Mouse (Mus musculus) liver, embryonic 14.5 days (tissue): ENCODE measurements around the gene Pex7. TPM values are rescaled to one million over a fixed set of nuclear protein-coding genes. Genes with fewer than 3 reads are reported as not detected.

Experiments
- ATAC-seq: fragments of 200-750 bp; cut with Nextera tagmentation; 2 replicates; pipeline ENCODE4 v1.8.0; 2017; ENCODE audit warnings: moderate number of reproducible peaks, mild to moderate bottlenecking, moderate library complexity; ENCODE audit not compliant: insufficient read depth
- DNase-seq, 3 experiments: peaks; one replicate each; pipeline ENCODE4 v3.0.0-alpha.2; 2012 to 2013; ENCODE audit warnings: low read depth in 3 of 3, low spot score in 3 of 3
- H3K27ac ChIP-seq: fragments of 300-500 bp; sonication (generic); 2 replicates; pipeline ENCODE4 v1.5.1; 2014; ENCODE audit warnings: moderate library complexity, mild to moderate bottlenecking, control low read depth, inconsistent platforms
- H3K27me3 ChIP-seq: fragments of 300-500 bp; sonication (generic); 2 replicates; pipeline ENCODE4 v1.6.1; 2014; ENCODE audit warnings: mild to moderate bottlenecking, low read length, moderate library complexity; ENCODE audit not compliant: control insufficient read depth, insufficient read depth
- H3K36me3 ChIP-seq: fragments of 300-500 bp; sonication (generic); replicated peaks from 2 replicates; pipeline ENCODE4 v1.6.1; 2014; ENCODE audit warnings: low read depth; ENCODE audit not compliant: control insufficient read depth, insufficient read depth
- H3K4me1 ChIP-seq, 2 experiments: fragments of 200-500 bp in 1 of 2; fragments of 300-500 bp in 1 of 2; sonication (generic) in 1 of 2; replicated peaks; 2 replicates each; pipeline ENCODE4 v1.6.1; 2012 to 2014; ENCODE audit warnings: antibody characterized with exemption in 1 of 2, inconsistent platforms in 1 of 2, low read length in 1 of 2; ENCODE audit not compliant: control insufficient read depth in 2 of 2, insufficient read depth in 2 of 2
- H3K4me2 ChIP-seq: fragments of 300-500 bp; sonication (generic); 2 replicates; pipeline ENCODE4 v1.6.1; 2014; ENCODE audit warnings: low read depth, mild to moderate bottlenecking, control low read depth, moderate library complexity
- H3K4me3 ChIP-seq, 2 experiments: fragments of 200-500 bp in 1 of 2; fragments of 300-500 bp in 1 of 2; sonication (generic) in 1 of 2; 2 replicates each; pipeline ENCODE4 v1.5.1; 2012 to 2014; ENCODE audit warnings: low read depth in 2 of 2, low read length in 2 of 2, mild to moderate bottlenecking in 2 of 2, control low read depth in 1 of 2, inconsistent platforms in 1 of 2, moderate library complexity in 1 of 2; ENCODE audit not compliant: insufficient read depth in 1 of 2
- H3K9ac ChIP-seq: fragments of 300-500 bp; sonication (generic); replicated peaks from 2 replicates; pipeline ENCODE4 v1.6.1; 2014; ENCODE audit warnings: mild to moderate bottlenecking, control low read depth, moderate library complexity
- H3K9me3 ChIP-seq: fragments of 300-500 bp; sonication (generic); 2 replicates; pipeline ENCODE4 v1.6.1; 2016; ENCODE audit warnings: low read length, mixed read lengths; ENCODE audit not compliant: control insufficient read depth
- CTCF ChIP-seq: IDR thresholded peaks from 2 replicates; pipeline ENCODE4 v1.5.1; 2016; ENCODE audit warnings: antibody characterized with exemption, low read depth, control low read depth
- EP300 ChIP-seq: IDR thresholded peaks from 2 replicates; pipeline ENCODE4 v1.6.1; 2016; ENCODE audit warnings: antibody characterized with exemption, low read depth
- WGBS: fragments of 180-500 bp; shearing (Covaris S2); extraction: QIAGEN DNeasy Blood & Tissue Kit; methylation state at CpG from one replicate; pipeline ENCODE4 v1.1.7; 2014; ENCODE audit not compliant: insufficient replicate concordance; 5-methylcytosine and 5-hydroxymethylcytosine counted together
- polyA plus RNA-seq, 2 experiments: library from polyadenylated mRNA; depleted of rRNA in 1 of 2; stranded (reverse) in 1 of 2; unstranded in 1 of 2; fragments of >200 nt; fragmentation: Nextera tagmentation in 1 of 2; extraction: Ambion mirVana in 1 of 2; gene quantifications; 2 replicates each; pipeline versions ENCODE4 v1.2.1 to v1.2.3; 2012 to 2014

Pex7 gene
- polyA plus RNA-seq, 2 experiments = 13.3 to 30.8 TPM

DNA sequence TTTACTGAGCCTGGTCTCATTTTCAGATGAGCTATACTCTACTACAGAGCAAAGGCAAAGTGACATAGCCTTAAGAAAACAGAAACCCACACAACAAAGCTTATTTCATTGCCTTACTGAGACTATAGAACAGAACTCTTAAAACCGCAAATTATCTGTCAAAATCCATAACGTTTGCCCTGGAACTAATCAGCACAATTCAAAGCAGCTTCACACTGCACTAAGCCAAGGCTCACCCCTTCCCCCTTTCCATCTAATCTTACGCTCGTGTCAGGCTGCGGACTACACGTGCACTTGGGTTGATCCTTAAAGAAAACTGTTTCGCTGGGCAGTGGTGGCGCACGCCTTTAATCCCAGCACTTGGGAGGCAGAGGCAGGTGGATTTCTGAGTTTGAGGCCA is 29.8 kb downstream of the Pex7 start:
- H3K9me3 ChIP-seq = no peaks in the 10 kb centered on the region
- H3K27ac ChIP-seq = no peak overlapping the region
- H3K27me3 ChIP-seq = no peaks in the 10 kb centered on the region
- WGBS = 47% methylated on average over 9 of the region's 9 CpGs
- DNase-seq = no peak
- H3K9ac ChIP-seq = no peak overlapping the region
- TF ChIP-seq CTCF = no peak
- no peak overlapping the region for H3K4me3 ChIP-seq
- ATAC-seq = peak; percentile 47; the same call in 1 of the 2 replicates
- H3K36me3 ChIP-seq = no peaks in the 10 kb centered on the region
- no peak overlapping the region for H3K4me2 ChIP-seq
- H3K4me1 ChIP-seq = peaks cover 0 to 10% of the 10 kb centered on the region in 2 experiments; a peak in 3 of 4 replicates

DNA sequence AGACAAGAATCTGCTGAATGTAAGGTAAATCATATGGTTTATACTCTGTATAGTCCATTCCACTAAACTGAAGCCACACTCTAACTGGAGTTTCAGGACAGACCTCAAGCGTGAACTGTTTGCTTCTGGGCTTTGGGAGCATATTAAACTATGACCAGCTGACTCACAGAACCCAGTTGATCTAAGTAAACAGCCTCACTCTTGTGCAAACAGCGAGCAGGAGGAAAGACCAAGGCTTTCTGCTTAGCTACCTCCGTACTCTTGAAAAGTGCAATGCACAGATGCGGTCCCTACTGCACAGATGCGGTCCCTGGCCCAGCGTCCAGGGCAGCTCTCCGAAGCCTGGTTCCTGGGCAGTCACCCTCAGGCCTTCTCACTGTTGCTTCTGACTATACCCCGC is 30.2 kb downstream of the Pex7 start:
- TF ChIP-seq CTCF (no peak), EP300 (no peak)
- DNase-seq = no peak
- peak; percentile 31; the same call in 1 of the 2 replicates for ATAC-seq
- no peak overlapping the region for H3K4me3 ChIP-seq
- 74% methylated on average over 8 of the region's 8 CpGs for whole genome bisulfite sequencing
- H3K27ac ChIP-seq = no peak overlapping the region
- no peak overlapping the region for H3K4me2 ChIP-seq
- no peaks in the 10 kb centered on the region for H3K36me3 ChIP-seq
- H3K9ac ChIP-seq = no peak overlapping the region
- H3K4me1 ChIP-seq = peaks cover 0 to 10% of the 10 kb centered on the region in 2 experiments; a peak in 3 of 4 replicates
- H3K27me3 ChIP-seq = no peaks in the 10 kb centered on the region
- H3K9me3 ChIP-seq = no peaks in the 10 kb centered on the region

DNA sequence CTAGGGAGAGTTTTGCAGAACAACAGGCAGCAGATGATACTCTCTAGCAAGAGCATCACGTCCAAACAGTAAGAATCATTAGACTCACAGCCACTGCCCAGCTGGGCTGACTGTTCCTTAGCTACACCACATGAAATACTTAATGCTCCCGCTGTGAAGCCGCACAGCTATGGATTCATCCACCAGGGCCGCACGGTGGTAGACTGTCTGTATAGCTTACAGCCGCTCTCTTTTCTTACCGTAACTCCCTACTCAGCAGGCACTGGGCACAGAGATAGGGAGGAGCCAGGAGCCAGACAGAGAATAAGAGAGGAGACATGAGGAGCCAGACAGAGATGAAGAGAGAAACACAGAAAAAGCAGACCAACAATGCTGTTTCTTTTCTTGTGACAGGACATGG is 30.8 kb downstream of the Pex7 start:
- ATAC-seq (no peak), DNase-seq (no peak)
- no peaks in the 10 kb centered on the region for H3K36me3 ChIP-seq
- H3K27ac ChIP-seq = no peak overlapping the region
- H3K4me3 ChIP-seq = no peak overlapping the region
- 73% methylated on average over 7 of the region's 7 CpGs for WGBS
- no peak overlapping the region for H3K4me2 ChIP-seq
- H3K4me1 ChIP-seq = peaks cover 0 to 10% of the 10 kb centered on the region in 2 experiments; a peak in 3 of 4 replicates
- H3K9me3 ChIP-seq = no peaks in the 10 kb centered on the region
- no peak overlapping the region for H3K9ac ChIP-seq
- no peaks in the 10 kb centered on the region for H3K27me3 ChIP-seq
- TF ChIP-seq CTCF (no peak), EP300 (no peak)

DNA sequence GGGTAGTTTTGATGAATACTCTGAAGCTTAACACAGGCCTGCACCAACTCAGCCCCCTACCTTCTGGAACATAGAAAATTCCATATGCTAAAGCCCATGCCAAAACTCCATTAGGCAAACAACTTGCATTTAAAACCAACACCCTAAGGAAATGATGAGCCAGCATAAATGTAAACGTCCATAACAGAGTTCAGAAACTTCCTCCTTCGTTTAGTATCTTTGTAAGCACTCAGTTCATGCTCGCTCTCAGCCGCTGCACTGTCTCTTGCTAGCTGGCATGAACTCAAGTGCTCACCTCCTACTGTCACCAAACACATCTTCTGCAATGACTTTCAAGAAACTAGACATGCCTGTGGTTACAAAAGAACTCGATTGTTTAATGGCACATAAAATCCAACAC is 32.1 kb downstream of the Pex7 start:
- Histone ChIP-seq H3K4me2 (no peak overlapping the region), H3K27ac (no peak overlapping the region), H3K9me3 (no peaks in the 10 kb centered on the region), H3K4me3 (no peak overlapping the region), H3K36me3 (no peaks in the 10 kb centered on the region), H3K27me3 (no peaks in the 10 kb centered on the region), H3K4me1 (peaks cover 0 to 10% of the 10 kb centered on the region in 2 experiments; a peak in 3 of 4 replicates), H3K9ac (no peak overlapping the region)
- TF ChIP-seq CTCF (no peak), EP300 (no peak)
- ATAC-seq (no peak), DNase-seq (no peak)
- 38% methylated on average over 5 of the region's 5 CpGs for WGBS

DNA sequence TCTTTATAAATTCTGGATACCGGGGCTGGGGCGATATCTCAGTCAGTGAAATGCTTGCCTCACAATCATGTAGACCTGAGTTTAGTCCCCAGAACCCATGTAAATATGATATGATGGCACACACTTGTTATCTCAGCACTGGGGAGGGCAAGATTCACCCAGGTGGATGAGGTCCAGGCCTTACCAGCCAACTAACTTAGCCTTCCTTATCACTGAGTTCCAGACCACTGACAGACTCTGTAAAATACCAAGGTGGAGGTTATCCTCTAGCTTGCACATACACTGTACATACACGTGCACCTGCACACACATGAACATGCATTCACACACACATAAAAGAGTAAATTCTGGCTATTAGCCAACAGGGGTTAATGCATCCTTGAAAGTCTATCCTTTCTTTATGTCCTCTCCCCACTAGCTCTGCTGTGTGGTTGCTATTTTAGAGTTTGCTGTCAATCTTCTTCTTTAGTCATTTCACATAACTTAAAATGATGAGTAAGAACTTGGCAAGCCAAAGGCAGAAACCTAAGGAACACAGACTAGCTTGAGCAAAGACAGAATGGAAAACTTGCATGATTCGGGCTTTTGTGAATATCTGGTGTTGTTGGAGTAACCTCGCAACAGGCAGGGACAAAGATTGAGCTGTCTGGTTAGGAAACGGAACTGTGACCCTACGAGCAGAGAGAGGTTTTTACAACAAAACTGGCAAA is 51.7 kb downstream of the Pex7 start:
- Histone ChIP-seq H3K9me3 (no peaks in the 10 kb centered on the region), H3K4me1 (peaks cover 0 to 5% of the 10 kb centered on the region in 2 experiments; a peak in 2 of 4 replicates), H3K9ac (no peak overlapping the region), H3K4me3 (no peak overlapping the region), H3K36me3 (no peaks in the 10 kb centered on the region), H3K4me2 (no peak overlapping the region), H3K27me3 (peaks cover 25% of the 10 kb centered on the region), H3K27ac (no peak overlapping the region)
- no peak for DNase-seq
- peak; percentile 26; the same call in 1 of the 2 replicates for ATAC-seq
- TF ChIP-seq CTCF = no peak
- peak; percentile 26; the same call in 1 of the 2 replicates for TF ChIP-seq EP300
- 56% methylated on average over 7 of the region's 7 CpGs for WGBS
